Mouse (Mus musculus): ENCODE measurements at regions not wholly inside any gene's neighbourhood (a gene's known extent, or its start where the extent isn't known, plus 50 kb on each side); places are given as distances from the start of the nearest gene placed in this dataset.
A peak's percentile ranks its signal among the peaks of the same experiment; 100 is the strongest.
"Not testable (repeated sequence)": the region's sequence is repeated elsewhere in the genome, so short reads cannot be mapped to it uniquely, and the experiment has no call there.

- no peak for DNase-seq (ENCODE audit: low read depth, low spot score)
Observed at GRCm38 (mm10) chr6:16765354-16765753, 132.9 kb downstream of the Tfec start.

- DNase-seq (ENCODE audit: low read depth, low spot score), result no peak
Observed at GRCm38 (mm10) chr6:16764707-16765106, 133.5 kb downstream of the Tfec start.

DNA sequence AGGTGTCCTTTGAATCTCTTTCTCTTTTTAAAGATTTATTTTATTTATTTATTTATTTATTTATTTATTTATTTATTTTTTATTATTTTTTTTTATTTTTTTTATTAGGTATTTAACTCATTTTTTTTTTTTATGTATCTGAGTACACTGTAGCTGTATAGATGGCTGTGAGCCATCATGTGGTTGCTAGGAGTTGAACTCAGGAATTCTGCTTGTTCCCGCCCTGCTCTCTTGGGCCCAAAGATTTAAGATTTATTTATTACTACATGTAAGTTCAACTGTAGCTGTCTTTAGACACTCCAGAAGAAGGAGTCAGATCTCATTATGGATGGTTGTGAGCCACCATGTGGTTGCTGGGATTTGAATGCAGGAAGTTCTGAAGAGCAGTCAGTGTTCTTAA, 143.2 kb downstream of the Tfec start:
- DNase-seq (ENCODE audit: low read depth, low spot score), result not testable (repeated sequence)

- DNase-seq (ENCODE audit: low read depth, low spot score), result no peak
Observed at GRCm38 (mm10) chr6:16733184-16733583, 165.1 kb downstream of the Tfec start.

- no peak for DNase-seq (ENCODE audit: low read depth, low spot score)
Observed at GRCm38 (mm10) chr6:16732095-16732494, 166.1 kb downstream of the Tfec start.

DNA sequence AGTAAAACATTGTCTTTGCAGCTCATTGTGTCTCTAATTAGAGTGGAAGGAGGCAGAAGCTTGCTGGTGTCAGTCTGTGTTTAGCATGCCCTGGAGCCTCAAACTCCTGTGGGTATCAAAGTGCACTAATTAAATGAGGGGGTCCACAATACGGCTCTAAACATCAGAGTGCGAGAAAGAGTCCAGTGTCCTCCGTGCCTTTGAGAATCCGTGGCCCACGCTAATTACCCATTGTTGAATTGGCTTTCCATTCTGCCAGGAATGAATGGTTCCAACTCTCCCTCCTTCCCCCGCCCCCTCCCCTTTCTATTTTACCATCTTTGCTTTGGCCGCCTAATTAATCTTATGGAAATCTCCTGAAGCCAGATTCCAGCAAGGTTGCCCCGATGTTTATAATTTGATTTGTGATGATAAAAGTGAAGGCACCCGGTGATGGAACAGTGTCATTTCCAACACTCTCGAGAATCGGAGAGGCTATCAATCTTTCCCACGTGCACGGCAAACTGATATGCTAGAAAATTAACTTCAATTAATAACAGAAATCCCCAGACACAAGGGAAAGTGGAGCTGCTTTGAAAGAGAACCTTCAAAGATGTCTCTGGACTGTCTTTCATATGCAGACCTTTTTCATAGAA, 170.9 kb downstream of the Tfec start:
- no peak for DNase-seq (ENCODE audit: low read depth, low spot score)

GRCm38 (mm10) chr6:16725256-16725655, 173.0 kb downstream of the Tfec start:
- no peak for DNase-seq (ENCODE audit: low read depth, low spot score)

GRCm38 (mm10) chr6:16704496-16704895, 193.7 kb downstream of the Tfec start:
- no peak for DNase-seq (ENCODE audit: low read depth, low spot score)

DNA sequence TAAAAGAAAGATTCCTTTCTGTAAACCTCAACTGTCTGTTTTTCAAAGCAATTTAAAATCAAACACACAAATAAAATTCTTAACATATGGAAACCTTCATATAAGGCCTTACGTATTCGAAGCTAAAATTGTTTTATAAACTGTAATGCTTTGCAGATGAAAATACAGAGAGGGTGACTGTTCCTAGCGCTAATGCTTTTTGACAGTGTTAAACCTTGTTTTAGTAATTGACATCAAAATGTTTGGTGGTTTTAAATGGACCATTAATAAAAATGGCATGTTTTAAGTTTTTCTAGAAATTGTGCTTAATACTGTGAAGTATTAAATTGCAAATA, 194.9 kb downstream of the Tfec start:
- DNase-seq (ENCODE audit: low read depth, low spot score), result no peak

DNA sequence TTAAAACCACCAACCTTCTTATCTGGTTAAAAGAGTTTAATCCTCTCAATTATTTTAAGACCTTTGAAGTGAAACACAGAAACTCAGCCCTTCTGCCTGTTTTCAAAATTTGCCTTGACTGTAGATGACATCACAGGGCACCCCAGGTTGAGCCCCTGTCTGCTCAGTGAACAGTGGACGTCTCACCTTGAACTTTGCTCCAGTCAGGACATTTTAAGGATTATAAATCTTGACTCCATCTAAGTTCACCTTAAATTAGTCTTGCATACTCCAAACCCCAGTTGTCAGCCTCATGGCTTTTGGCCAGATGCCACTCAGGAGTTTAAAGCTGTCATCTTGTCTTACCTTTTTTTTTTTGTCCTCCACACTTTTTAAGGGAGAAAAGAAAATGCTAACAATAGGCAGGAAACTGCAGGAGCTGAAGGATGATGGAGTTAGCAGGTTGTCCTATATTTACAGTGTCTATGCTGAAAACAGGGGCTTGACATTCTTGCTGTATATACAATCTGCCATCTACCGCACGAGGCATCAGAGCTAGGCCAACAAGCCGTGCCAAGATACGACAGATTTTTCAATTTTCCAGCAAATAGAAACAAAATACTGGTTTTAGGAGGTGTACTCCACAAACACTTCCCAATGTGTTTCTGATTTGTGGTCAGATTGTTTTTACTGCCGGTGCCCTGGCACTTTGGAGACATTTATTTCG, 195.4 kb downstream of the Tfec start:
- DNase-seq (ENCODE audit: low read depth, low spot score), result no peak

GRCm38 (mm10) chr6:16697285-16697684, 201.0 kb downstream of the Tfec start:
- DNase-seq (ENCODE audit: low read depth, low spot score), result no peak

- DNase-seq (ENCODE audit: low read depth, low spot score), result peak; percentile 18
Observed at GRCm38 (mm10) chr6:16668004-16668403, 230.2 kb downstream of the Tfec start.

DNA sequence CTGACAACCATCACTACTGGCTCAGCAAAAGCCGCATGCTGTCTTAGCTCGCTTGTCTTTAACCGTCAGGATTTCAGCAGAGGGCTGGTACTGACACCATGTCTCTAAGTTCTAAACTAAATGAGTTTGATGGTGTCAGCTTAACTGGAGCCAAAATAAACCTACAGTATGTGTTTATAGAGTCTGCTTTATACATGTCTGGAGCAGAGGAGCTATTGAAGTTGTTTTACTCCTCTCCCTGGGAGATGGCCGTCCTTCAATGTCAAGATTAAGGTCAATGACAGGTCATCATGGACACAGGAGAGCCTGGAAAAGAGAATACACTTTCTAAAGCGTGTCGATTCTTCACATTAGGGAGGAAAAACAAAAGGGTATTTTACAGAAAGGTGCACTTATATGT, 231.0 kb downstream of the Tfec start:
- DNase-seq (ENCODE audit: low read depth, low spot score), result no peak

- DNase-seq (ENCODE audit: low read depth, low spot score), result no peak
Observed at GRCm38 (mm10) chr6:16646269-16646668, 252.0 kb downstream of the Tfec start.

- DNase-seq (ENCODE audit: low read depth, low spot score), result no peak
Observed at GRCm38 (mm10) chr6:16643519-16643918, 254.7 kb downstream of the Tfec start.

GRCm38 (mm10) chr6:16636736-16637304, 261.4 kb downstream of the Tfec start:
- no peak for DNase-seq (ENCODE audit: low read depth, low spot score)

- no peak for DNase-seq (ENCODE audit: low read depth, low spot score)
Observed at GRCm38 (mm10) chr6:16636108-16636507, 262.1 kb downstream of the Tfec start.

GRCm38 (mm10) chr6:16607393-16608023, 290.7 kb downstream of the Tfec start:
- peak; percentile 22 for DNase-seq (ENCODE audit: low read depth, low spot score)

- DNase-seq (ENCODE audit: low read depth, low spot score), result no peak
Observed at GRCm38 (mm10) chr6:16606687-16607392, 291.4 kb downstream of the Tfec start.

- DNase-seq (ENCODE audit: low read depth, low spot score), result no peak
Observed at GRCm38 (mm10) chr6:16592411-16592810, 305.8 kb downstream of the Tfec start.

- no peak for DNase-seq (ENCODE audit: low read depth, low spot score)
Observed at GRCm38 (mm10) chr6:16582302-16582701, 315.9 kb downstream of the Tfec start.

- peak; percentile 6 for DNase-seq (ENCODE audit: low read depth, low spot score)
Observed at GRCm38 (mm10) chr6:16581801-16582200, 316.4 kb downstream of the Tfec start.

Measured in brain, adult 2 months (tissue).